In genomic region chr8:124294425-124294824, GRCm38 (mm10) we compare ENCODE assay signal across 12 mouse cellular contexts.
DNase-seq lines count a peak whose midpoint lies in the region; ATAC-seq and TF ChIP-seq lines count a peak whose summit lies in the region.
"Had no signal": no experiment of that assay in that cellular context is flagged by ENCODE, and none has a peak within 500 bp of the region (broad histone marks: within the 10 kb centered on the region; RNA-seq: fewer than 3 reads in every experiment).

No protein-coding gene starts in this region.

- peak overlapping the region; percentile 76; the same call in 1 of the 2 replicates for H3K27ac ChIP-seq in hindbrain, embryonic 10.5 days
- no peak overlapping the region for H3K27ac ChIP-seq in hindbrain, postnatal 0 days
- H3K27ac ChIP-seq in heart, embryonic 14.5 days (replicated peaks in 1 of 2; ENCODE audit: control insufficient read depth in 1 of 2, insufficient read depth in 1 of 2, low read depth in 2 of 2, low read length in 2 of 2) = peak overlapping the region; percentile 65 to 67
- peak overlapping the region; percentile 32; the same call in 1 of the 2 replicates for H3K27ac ChIP-seq in liver, embryonic 16.5 days (ENCODE audit: low read length)
- H3K27ac ChIP-seq: intestine, embryonic 15.5 days had no signal

- H3K4me3 ChIP-seq in hindbrain, embryonic 10.5 days = no peak overlapping the region
- no peak overlapping the region for H3K4me3 ChIP-seq in hindbrain, postnatal 0 days (ENCODE audit: low read length)
- no peak overlapping the region for H3K4me3 ChIP-seq in heart, embryonic 14.5 days (ENCODE audit: control insufficient read depth in 1 of 2, insufficient read depth in 1 of 2, low read depth in 1 of 2, low read length in 2 of 2)
- H3K4me3 ChIP-seq in liver, embryonic 16.5 days (ENCODE audit: low read depth, low read length) = no peak overlapping the region
- H3K4me3 ChIP-seq: intestine, embryonic 15.5 days had no signal

- H3K4me2 ChIP-seq in hindbrain, postnatal 0 days (ENCODE audit: low read depth, low read length) = no peak overlapping the region
- H3K4me2 ChIP-seq in heart, embryonic 14.5 days (ENCODE audit: low read length) = no peak overlapping the region; the same call in 1 of the 2 replicates
- no peak overlapping the region for H3K4me2 ChIP-seq in liver, embryonic 16.5 days (ENCODE audit: low read depth, low read length)
- H3K4me2 ChIP-seq: intestine, embryonic 15.5 days had no signal

- peaks cover 28% of the 10 kb centered on the region for H3K4me1 ChIP-seq in hindbrain, embryonic 10.5 days (replicated peaks)
- peaks cover 4% of the 10 kb centered on the region; the same call in 1 of the 2 replicates for H3K4me1 ChIP-seq in hindbrain, postnatal 0 days (ENCODE audit: insufficient read depth, low read length)
- peaks cover 27 to 33% of the 10 kb centered on the region in 2 experiments for H3K4me1 ChIP-seq in heart, embryonic 14.5 days (ENCODE audit: control insufficient read depth in 2 of 2, insufficient read depth in 2 of 2, low read length in 2 of 2)
- peaks cover 4% of the 10 kb centered on the region; the same call in 1 of the 2 replicates for H3K4me1 ChIP-seq in liver, embryonic 16.5 days (ENCODE audit: control insufficient read depth, low read depth, low read length)

- no peak for TF ChIP-seq CTCF in hindbrain, postnatal 0 days (IDR thresholded peaks at IDR 0.05; ENCODE audit: low read depth)

- no peaks in the 10 kb centered on the region for H3K9me3 ChIP-seq in hindbrain, embryonic 10.5 days
- H3K9me3 ChIP-seq in hindbrain, postnatal 0 days (ENCODE audit: low read length) = no peaks in the 10 kb centered on the region
- H3K9me3 ChIP-seq in heart, embryonic 14.5 days (ENCODE audit: control insufficient read depth, low read length) = no peaks in the 10 kb centered on the region
- H3K9me3 ChIP-seq in liver, embryonic 16.5 days (replicated peaks; ENCODE audit: control insufficient read depth, low read length) = no peaks in the 10 kb centered on the region
- H3K9me3 ChIP-seq: intestine, embryonic 15.5 days had no signal

- H3K27me3 ChIP-seq in hindbrain, embryonic 10.5 days (ENCODE audit: insufficient read depth, poor library complexity, severe bottlenecking) = no peaks in the 10 kb centered on the region
- no peaks in the 10 kb centered on the region for H3K27me3 ChIP-seq in hindbrain, postnatal 0 days (ENCODE audit: insufficient read depth, low read length)
- no peaks in the 10 kb centered on the region for H3K27me3 ChIP-seq in heart, embryonic 14.5 days (ENCODE audit: control insufficient read depth, insufficient read depth, low read length)
- no peaks in the 10 kb centered on the region for H3K27me3 ChIP-seq in liver, embryonic 16.5 days (ENCODE audit: control insufficient read depth, insufficient read depth, low read depth, low read length)
- H3K27me3 ChIP-seq: intestine, embryonic 15.5 days had no signal

- H3K36me3 ChIP-seq in hindbrain, embryonic 10.5 days = peaks cover 28% of the 10 kb centered on the region
- H3K36me3 ChIP-seq in hindbrain, postnatal 0 days (ENCODE audit: insufficient read depth, low read length) = no peaks in the 10 kb centered on the region
- H3K36me3 ChIP-seq in heart, embryonic 14.5 days (ENCODE audit: control insufficient read depth, insufficient read depth, low read length) = 0 out of 2 replicates have a peak, but pooled peaks cover 8% of the 10 kb centered on the region
- no peaks in the 10 kb centered on the region for H3K36me3 ChIP-seq in liver, embryonic 16.5 days (ENCODE audit: control insufficient read depth, insufficient read depth)
- H3K36me3 ChIP-seq: intestine, embryonic 15.5 days had no signal

- no peak for DNase-seq in hindbrain, embryonic 10.5 days (ENCODE audit: low spot score)
- no peak for DNase-seq in hindbrain, postnatal 0 days (ENCODE audit: low spot score)
- DNase-seq in spleen, postnatal 4 days (ENCODE audit: low spot score in 2 of 2) = no peak
- DNase-seq in layer of hippocampus, postnatal 10 days (ENCODE audit: low spot score in 2 of 2) = no peak
- DNase-seq: adrenal gland, adult 8-10 months; cerebellum, adult 2 months; spleen, adult 18-20 months had no signal

- no peak overlapping the region for H3K9ac ChIP-seq in hindbrain, postnatal 0 days (replicated peaks; ENCODE audit: low read length)
- no peak overlapping the region for H3K9ac ChIP-seq in heart, embryonic 14.5 days (ENCODE audit: low read length)
- H3K9ac ChIP-seq in liver, embryonic 16.5 days (ENCODE audit: low read depth, low read length) = no peak overlapping the region
- H3K9ac ChIP-seq: intestine, embryonic 15.5 days had no signal

- 80% methylated on average over 6 of the region's 6 CpGs for WGBS in hindbrain, embryonic 10.5 days
- WGBS in hindbrain, postnatal 0 days = 56% methylated on average over 6 of the region's 6 CpGs
- 64% methylated on average over 6 of the region's 6 CpGs for WGBS in heart, embryonic 14.5 days
- 16% methylated on average over 6 of the region's 6 CpGs for WGBS in liver, embryonic 16.5 days (ENCODE audit: insufficient replicate concordance)

- no peak for ATAC-seq in hindbrain, postnatal 0 days
- ATAC-seq in common myeloid progenitor, adult 5-6 weeks (replicated peaks; ENCODE audit: low read depth, poor library complexity, severe bottlenecking) = peak; percentile 72
- ATAC-seq in heart, embryonic 14.5 days (ENCODE audit: insufficient number of reproducible peaks, insufficient read depth, low FRiP score, low read depth) = peak; percentile 59; the same call in 1 of the 2 replicates
- peak; percentile 44 for ATAC-seq in liver, embryonic 16.5 days (ENCODE audit: low read depth)
- no peak for ATAC-seq in CD4-positive, CD25-positive, alpha-beta regulatory T cell, adult 4 months
- ATAC-seq: intestine, embryonic 15.5 days had no signal

Comparison
In these comparisons a context has a peak if more than half of its experiments do, and no peak if none do; other contexts are left out.
1. ATAC-seq: peak in common myeloid progenitor, adult 5-6 weeks (single experiment), heart, embryonic 14.5 days (single experiment) and liver, embryonic 16.5 days (single experiment); none in hindbrain, postnatal 0 days (single experiment) and CD4-positive, CD25-positive, alpha-beta regulatory T cell, adult 4 months (single experiment).